Mouse (Mus musculus) C2C12 (cell line): ENCODE results near the gene Wdr24.

Experiments used
- MAX ChIP-seq: IDR thresholded peaks from one replicate; pipeline ENCODE4 v1.6.1; 2011; ENCODE audit warnings: mild to moderate bottlenecking, control low read depth
- MYOD1 ChIP-seq: IDR thresholded peaks from one replicate; pipeline ENCODE4 v1.6.1; 2011; ENCODE audit warnings: low read depth; ENCODE audit not compliant: control insufficient read depth, insufficient read length

GRCm38 (mm10) chr17:25877025-25877424, 53.6 kb downstream of the Wdr24 start:
- TF ChIP-seq MAX (no peak), MYOD1 (no peak)
